Mouse (Mus musculus) embryo, embryonic 11.5 days (tissue): Measurements from ENCODE around the gene Fam110a.
A peak's percentile ranks its signal among the peaks of the same experiment; 100 is the strongest.

Experiments
- DNase-seq: peaks from one replicate; pipeline ENCODE4 v3.0.0-alpha.2; 2012; ENCODE audit warnings: low read depth, low spot score

Gene Fam110a

DNA sequence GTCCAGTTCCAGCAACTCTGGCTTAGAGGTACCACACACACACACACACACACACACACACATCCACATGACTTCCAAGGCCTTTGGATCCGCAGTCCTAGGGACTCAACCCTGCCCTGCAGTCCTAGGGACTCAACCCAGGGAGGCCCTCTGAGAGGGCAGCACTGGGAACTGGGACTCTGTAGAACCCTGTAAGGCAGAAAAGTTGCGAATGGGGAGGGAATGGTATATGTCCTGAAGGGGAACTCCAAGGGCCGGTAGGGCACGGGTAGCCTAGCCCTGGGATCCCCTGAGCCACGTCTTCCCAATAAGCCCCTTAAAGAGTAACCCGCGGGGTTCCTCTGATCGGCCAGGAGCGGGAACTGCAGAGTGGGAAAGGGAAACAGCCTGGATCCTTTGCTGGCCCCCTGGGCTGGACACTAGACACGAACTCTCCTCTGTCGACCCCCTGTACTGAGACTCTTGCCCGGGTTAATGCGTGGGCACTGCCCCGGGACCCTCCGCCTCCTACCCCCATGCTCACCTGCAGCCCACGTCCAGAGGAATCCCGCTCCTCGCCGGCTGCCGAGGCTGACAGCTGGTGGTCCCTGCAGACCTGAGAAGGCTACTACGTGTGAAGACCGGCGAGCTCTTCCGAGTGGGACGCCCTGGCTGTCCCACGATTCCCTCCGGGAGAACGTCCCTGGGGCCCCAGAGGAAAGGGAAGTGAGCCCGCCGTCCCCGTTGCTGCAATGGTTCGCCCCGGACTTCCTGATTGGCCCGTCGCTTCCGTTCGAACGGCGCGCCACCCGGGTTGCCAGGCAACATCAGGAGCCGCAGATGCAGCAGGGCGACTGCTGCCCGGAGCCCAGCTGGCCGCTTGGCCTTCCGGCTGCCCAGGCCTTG, at the start of gene Fam110a:
Gene Fam110a, minus strand, starts transcription at position 750 of the 885 bp plus-strand sequence.
- peak; percentile 82 for DNase-seq

GRCm38 (mm10) chr2:152029252-152030082, 49.4 kb upstream of the Fam110a start:
- peak; percentile 91 for DNase-seq

DNA sequence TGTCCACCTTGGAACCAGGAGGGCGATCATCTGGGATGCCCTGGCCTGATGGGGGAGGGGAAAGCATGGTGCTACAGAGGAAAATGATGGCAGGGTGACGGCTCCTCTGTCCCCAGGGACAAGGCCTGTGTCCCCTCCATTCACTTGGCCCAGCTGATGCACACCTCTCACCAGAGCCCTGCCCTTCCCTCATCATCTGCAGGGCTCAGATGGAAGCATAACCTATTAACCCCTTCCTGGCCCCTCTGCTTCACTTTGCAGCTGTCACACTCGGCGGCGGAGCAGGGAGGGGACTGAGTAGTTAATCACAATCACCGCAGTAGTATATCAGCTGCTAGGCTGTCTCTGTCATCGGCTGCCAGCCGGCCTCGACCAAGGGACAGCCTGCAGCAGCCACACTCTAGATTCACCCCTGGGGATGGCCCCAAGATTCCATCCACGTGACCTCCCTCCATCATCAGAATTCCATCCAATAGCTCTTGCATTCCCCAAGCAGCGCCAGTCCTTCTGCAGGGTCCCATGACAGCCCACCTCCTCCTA, 44.9 kb upstream of the Fam110a start:
- no peak for DNase-seq

DNA sequence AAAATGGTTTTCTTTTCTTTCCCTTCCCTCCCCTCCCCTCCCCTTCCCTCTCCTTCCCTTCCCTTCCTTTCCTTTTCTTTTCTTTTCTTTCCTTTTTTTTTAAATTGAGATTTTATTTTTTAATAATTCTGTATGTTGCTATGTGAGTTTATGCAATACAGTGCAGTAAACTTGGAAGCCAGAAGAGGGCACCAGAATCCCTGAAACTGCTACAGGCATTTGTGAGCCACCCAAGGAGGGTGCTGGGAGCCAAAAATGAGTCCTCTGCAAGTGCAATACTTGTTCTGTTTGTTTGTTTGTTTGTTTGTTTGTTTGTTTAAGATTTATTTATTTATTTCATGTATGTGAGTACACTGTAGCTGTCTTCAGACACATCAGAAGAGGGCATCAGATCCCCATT, 42.0 kb upstream of the Fam110a start:
- DNase-seq = no peak

- DNase-seq = no peak
These were observed 40.2 kb upstream of the Fam110a start for GRCm38 (mm10) chr2:152020255-152020654.

- no peak for DNase-seq
These were observed 36.6 kb upstream of the Fam110a start for GRCm38 (mm10) chr2:152016666-152017065.

DNA sequence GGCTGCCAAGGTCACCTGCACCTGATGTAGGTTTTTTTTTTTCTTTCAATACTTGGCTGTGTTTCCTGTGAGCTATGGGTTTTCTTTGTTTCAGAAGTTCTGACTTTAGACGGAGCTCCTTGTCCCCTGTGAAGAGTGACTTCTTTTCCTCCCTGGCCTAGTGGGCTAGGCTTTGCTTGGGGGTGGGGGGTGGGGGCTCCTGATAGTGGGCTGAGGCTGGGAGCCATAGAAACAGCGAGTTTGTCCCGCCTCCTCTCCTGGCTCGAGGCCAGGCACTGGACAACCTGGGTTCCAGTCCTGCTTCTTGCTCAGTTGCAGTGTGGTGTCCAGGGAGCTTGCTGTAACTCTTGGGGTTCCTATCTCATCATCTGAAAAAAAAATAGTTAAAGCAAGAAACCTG, 36.0 kb upstream of the Fam110a start:
- DNase-seq = no peak

DNA sequence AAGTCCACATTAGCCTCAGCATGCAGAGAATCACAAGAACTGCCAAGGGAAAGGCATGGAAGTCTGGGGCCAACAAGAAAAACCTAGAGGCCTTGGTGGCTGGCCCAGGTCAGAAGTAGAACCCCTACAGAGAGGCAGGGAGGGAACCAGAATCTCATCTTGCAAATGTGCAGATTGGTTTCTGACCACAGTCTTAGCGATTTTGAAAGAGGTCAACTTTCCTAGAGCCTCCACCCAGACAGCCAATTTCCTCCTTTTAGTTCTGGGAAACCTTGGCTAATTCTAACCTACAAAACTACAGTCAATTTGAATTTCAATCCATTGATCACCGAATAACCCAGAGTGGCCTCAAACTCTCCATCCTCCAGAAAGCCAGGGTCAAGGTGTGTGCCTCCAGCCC, 32.7 kb upstream of the Fam110a start:
- no peak for DNase-seq

- DNase-seq = no peak
These were observed 32.2 kb upstream of the Fam110a start for GRCm38 (mm10) chr2:152012222-152012621.

- DNase-seq = no peak
These were observed 31.7 kb upstream of the Fam110a start for GRCm38 (mm10) chr2:152011724-152012123.

DNA sequence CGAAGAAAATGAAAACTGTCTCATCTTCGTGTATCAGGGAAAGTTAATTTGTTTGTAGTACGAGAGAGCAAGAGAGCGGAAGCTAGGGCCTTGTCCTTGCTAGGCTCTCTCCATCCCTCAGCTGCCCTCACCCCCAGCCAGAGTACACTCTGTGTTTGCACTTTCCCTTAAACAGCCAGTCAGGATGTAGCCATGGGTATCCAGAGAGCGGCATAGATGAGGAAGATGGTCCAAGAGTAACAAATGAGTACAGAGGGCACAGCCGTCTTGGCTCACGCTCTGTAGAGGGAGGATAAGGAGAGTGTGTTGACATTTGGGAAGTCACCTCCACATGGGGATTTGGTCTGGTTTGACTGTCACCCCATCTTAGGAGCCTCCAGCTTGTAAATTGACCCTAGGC, 30.6 kb upstream of the Fam110a start:
- DNase-seq = no peak

GRCm38 (mm10) chr2:152010251-152010650, 30.2 kb upstream of the Fam110a start:
- DNase-seq = no peak

DNA sequence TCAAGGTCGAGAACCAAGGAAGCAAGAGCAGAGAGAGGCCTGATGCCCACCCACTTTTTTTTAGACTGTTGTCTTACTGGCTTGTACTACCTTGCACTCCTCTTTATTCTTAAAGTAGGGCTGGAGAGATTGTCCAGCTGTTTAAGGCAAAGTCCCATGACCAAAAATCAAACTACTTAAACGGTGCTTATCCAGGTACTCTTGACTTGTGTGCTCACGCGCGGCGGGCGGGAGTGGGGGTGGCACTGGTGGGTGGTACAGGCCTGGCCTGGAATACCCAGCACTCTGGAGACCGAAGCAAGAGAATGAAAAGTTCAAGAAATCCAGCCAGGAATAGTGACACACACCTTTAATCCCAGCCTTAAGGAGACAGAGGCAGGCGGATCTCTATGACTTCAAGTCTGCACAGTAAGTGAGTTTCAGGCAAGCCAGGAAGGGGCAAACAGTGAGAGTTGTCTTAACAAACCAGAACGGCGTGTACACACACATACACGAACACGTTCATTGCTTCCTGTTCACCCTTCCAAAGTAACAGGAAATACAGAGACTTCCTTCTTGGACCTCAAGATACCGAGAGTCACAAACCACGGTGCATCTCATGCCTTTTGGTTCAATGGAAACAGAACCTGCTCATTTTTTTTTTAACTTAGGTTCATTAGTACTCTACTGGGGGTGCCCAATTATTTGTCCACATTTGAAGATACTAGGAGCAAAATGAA, 29.2 kb upstream of the Fam110a start:
- no peak for DNase-seq

DNA sequence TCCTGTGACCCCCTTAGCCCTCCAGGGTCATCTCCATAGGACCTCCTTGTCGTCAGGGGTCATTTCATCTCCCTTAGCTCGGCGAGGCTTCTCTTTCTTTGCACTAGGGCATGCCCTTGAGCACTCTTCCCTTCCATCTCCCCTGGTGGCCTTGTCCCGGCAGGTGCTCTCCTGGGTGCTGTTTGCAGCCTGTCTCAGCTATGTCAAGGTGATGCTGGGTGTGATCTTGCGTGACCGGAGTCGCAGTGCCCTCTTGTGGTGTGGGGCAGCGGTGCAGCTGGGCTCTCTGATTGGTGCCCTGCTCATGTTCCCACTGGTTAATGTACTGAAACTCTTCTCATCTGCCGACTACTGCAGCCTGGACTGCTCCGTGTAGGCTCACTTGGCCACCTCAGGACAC, 27.8 kb upstream of the Fam110a start:
- DNase-seq = no peak

DNA sequence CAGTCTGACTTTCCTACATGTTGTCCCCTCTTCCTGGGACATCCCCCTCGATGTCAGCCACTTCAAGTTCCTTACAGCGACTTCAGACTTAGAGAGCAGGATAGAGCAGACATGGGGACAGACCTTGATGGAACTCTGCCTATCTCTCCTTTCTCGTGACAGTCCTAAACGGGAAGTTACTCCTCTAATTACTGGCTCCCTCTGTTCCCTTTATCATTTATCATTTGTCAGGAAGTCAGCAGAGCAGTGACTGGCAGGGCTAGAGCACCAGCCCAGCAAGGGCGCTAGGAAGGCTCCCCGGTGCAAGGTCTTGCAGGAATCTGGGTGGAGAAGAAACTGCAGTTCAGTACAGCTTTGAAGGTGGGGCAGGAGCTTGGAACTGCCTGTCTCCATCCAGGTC, 22.5 kb upstream of the Fam110a start:
- no peak for DNase-seq

GRCm38 (mm10) chr2:152000735-152001134, 20.7 kb upstream of the Fam110a start:
- no peak for DNase-seq

DNA sequence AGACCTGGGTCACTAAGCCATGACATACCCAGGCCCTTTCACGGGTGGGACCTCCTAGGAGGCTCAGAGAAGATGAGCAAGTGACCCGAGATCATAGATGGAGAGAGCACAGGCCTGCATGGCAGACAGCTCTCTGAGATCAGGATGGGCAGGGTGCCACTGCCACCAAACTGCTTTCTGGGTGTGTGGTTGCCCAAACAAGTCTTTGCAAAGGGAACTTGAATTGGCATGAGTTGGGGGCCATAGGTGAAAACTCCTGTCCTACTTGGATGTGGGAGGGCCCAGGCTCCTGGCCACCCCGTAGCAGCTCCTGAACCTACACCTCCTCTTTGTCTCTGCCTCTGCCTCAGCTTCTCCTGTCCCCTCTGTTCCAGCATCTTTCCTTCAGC, 20.3 kb upstream of the Fam110a start:
- no peak for DNase-seq

DNA sequence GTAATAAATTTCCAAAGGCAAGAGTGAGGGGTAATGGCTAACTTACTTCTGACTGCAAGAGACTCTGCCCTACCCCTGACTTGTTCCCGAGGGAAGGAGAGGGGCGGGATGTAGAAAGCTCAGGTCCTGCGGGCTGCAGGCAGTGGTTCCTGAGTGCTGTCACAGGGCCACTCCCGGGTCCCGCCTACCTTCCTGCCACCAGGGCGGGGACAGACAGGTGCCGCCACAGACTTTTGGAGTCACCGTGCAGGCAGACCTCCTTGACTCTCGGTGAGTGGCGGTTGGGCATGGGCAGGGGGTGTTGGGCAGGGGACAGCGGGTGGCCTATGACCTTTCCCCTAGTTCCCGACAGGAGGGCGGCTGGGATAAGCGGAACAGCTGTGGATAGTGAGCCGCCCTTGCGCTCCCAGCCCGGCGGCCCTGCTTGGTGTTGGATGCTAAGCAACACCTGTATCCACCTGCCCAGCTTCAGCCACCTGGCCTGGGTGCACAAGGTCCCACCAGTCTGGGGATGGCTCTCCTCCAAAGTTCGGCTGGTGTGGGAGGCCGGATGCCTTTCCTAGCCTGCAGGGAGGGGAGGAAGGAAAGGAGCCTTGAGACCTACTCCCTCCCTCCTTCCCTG, 19.8 kb upstream of the Fam110a start:
- DNase-seq = no peak

DNA sequence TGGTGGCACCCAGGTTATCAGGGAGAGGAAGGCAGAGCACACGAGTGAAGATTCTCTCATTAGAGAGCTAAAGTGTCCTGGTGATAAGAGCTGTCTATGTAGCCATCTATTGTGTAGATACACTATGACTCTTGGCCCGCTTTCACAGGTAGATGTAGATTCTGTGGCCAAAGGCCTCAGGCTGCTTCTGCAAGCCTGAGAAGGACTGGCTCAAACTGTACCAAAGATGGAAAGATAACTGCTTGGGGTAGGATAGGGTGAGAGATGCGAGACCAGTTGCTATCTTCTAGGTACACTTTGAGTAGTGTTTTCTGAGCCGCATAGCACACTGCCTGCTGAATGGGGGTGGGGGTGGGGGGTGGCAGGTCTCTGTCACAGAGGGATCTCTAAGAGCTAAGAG, 18.9 kb upstream of the Fam110a start:
- DNase-seq = no peak

DNA sequence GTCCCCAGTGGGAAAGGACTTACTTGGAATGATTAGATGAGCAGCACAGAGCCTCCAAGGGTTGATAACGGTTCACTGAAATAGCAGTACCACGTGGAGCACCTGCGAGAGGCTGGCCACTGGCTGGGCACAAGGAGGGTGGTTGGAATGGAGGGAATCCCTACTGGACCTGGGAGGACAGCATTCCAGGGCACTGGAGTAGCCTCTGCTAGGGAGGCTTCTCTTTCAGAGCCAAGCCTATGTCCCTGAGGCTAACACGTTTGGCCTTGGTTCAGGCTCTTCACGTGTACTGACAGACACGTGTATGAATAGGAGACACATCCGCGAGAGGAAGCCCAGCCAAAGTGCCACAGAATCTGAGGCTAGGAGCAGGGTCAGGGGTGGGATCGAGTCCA, 18.5 kb upstream of the Fam110a start:
- DNase-seq = no peak

- DNase-seq = no peak
These were observed 17.9 kb upstream of the Fam110a start for GRCm38 (mm10) chr2:151997776-151998504.
